Mouse (Mus musculus) bone marrow macrophage, adult 2 months (primary cell): Measurements from ENCODE around the gene Smad3. TPM values are rescaled to one million over a fixed set of nuclear protein-coding genes. Genes with fewer than 3 reads are reported as not detected.
A peak's percentile ranks its signal among the peaks of the same experiment; 100 is the strongest.

ENCODE experiments used
- H3K27ac ChIP-seq: 2 replicates; pipeline ENCODE4 v1.5.1; 2012; ENCODE audit warnings: low read depth, low read length; ENCODE audit not compliant: insufficient read depth
- H3K4me1 ChIP-seq: 2 replicates; pipeline ENCODE4 v1.6.1; 2012; ENCODE audit warnings: low read length; ENCODE audit not compliant: control insufficient read depth, insufficient read depth
- H3K4me3 ChIP-seq: 2 replicates; pipeline ENCODE4 v1.5.1; 2012; ENCODE audit warnings: mild to moderate bottlenecking, low read length, moderate library complexity; ENCODE audit not compliant: insufficient read depth
- CTCF ChIP-seq: IDR thresholded peaks from 2 replicates; pipeline ENCODE4 v1.5.1; 2012; ENCODE audit warnings: low read depth, mild to moderate bottlenecking, low read length, moderate library complexity
- POLR2A ChIP-seq: IDR thresholded peaks from 2 replicates; pipeline ENCODE4 v1.6.1; 2012; ENCODE audit warnings: mild to moderate bottlenecking, low read depth, low read length, borderline replicate concordance
- polyA plus RNA-seq: library from polyadenylated mRNA; stranded (reverse); fragments of >200 nt; gene quantifications from 2 replicates; pipeline ENCODE4 v1.2.4, GENCODE M21; 2012; ENCODE audit not compliant: missing spikeins, insufficient read depth, insufficient read length

Gene Smad3
- polyA plus RNA-seq, 1 experiment: 6.5 TPM

DNA sequence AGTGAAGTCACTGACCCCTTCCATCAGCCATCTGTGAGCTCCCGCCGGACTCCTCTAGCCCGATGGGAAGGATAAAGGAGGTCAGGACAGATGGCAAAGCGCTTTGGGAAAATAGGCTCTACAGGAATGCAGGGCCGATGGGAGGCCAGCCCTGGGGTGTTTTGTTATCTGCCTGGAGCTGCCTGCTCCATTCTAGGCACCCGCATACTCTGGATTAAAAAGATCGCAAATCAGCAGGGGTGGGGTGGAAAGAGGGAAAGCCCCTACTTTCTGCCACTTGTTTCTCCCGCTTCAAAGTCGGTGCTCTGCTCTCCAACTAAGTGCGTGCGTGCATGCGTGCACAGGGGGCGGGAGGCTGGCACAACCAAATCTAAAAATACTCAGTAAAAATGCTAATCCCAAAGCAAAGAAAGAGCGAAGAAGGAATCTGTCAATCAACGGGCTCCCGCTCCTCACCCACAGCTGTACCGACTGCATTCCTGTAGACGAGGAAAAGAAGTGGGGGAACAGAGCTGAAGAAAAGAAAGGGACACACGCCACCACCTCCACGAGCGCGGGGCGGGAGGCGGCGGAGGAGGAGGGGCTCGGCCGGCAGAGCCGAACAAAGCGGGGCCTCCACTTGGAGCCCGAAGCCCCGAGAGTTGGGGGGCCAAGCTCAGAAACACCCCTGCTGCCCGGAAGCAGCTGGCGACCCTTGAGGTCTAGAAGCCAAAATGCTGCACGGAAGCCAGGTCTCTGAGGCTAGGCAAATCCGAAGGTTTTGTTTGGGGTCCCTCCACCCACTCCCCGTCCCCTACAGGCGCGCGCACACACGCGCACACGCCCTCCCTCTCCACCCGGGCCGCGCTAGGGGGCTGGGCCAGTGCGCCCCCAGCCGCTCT, 973 bp downstream of the Smad3 start:
- no peak for TF ChIP-seq CTCF
- TF ChIP-seq POLR2A: no peak
- Histone ChIP-seq H3K27ac (peak overlapping the region; percentile 42), H3K4me1 (peaks cover 2% of the 10 kb centered on the region; the same call in 1 of the 2 replicates)

DNA sequence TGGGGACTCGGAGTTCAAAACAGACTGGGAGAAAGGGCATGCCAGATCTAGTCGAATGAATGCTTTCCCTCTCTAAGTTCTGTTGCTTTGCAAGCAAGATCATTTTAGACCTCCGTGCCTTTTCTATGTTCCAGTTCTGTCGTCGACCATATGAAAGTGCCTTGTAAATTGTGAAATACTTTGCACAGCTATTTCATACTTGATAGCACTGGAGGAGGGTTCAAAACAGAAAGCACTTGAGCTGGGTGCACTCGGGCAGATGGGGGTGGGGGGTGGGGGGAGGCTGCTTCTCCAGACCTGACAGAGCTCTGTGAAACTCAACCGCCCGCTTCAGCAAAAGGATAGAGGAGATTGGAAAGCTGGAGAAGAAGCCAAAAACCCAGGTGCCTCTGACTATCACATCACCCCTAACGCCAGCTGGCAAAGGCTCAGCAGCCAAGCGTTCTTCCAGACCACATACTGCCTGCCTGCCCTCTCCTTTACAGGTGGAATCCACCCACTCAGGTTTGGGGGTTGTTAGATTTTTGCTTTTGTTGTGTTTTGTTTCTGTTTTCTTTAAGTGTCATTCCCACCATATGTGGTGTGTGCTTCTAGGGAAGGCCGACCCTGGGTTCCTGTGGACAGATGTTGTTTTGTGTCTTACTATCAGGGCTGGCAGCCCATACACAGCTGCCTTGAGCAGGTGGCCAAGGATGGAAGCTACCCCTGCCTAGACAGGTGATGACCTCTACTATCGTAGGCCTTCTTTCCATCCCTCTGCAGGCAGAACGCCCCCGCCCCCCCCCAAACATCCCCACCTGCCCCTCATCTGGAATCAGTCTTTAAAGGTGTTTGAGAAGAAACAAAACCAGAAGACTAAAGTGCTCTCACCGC, 1.9 kb downstream of the Smad3 start:
- Histone ChIP-seq H3K4me3 (peak overlapping the region; percentile 74; the same call in 1 of the 2 replicates), H3K27ac (no peak overlapping the region), H3K4me1 (peaks cover 2% of the 10 kb centered on the region; the same call in 1 of the 2 replicates)
- no peak for TF ChIP-seq POLR2A
- TF ChIP-seq CTCF: no peak

More for the DNA sequence above, 973 bp downstream of the Smad3 start:
- H3K4me3 ChIP-seq: peak overlapping the region; percentile 74

DNA sequence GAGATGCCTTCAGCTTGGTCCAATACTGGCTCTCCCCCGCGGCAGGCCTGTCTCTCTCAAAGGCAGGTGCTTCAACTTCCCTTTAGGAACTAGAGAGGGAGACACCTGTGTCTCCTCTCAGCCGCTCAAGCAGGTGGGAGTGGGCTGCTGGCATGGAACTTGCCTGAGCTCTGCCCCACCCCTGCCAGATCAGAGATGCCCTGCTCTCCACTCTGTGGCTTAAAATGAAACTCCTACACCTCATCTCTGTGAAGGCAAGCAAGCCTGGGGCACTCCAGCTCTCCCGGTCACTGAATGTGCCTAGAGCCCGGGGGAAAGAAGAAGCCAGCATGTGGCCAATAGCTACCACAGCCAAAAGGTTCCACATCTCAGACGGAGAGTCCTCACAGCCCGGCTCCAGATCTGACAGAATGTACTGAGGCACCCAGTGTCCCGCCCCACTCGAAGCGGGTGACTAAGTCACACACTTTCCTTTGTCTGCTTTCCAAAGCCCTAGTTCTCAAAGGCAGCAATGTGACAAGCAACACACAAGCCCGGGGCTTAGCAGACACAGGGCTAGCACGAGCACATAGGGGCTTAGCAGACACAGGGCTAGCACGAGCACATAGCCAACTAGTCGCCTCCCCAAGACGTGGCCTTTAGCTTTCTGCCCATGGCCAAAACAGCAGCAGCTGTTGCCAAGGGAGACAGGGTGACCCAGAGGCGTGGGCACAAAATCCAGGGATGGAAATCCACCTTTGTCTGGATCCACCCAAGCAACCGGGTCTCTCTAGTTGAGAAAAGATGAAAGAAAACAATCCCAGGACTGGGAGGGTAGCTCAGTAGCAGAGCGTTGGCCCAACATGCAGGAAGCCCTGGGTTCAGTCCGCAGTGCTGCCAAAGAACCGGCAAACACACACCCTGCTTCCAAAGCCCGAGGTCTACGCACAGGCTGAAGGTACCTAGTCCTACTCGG, 3.0 kb downstream of the Smad3 start:
- peaks cover 2% of the 10 kb centered on the region; the same call in 1 of the 2 replicates for H3K4me1 ChIP-seq
- TF ChIP-seq CTCF (no peak), POLR2A (no peak)
- H3K27ac ChIP-seq: no peak overlapping the region
- H3K4me3 ChIP-seq: no peak overlapping the region

DNA sequence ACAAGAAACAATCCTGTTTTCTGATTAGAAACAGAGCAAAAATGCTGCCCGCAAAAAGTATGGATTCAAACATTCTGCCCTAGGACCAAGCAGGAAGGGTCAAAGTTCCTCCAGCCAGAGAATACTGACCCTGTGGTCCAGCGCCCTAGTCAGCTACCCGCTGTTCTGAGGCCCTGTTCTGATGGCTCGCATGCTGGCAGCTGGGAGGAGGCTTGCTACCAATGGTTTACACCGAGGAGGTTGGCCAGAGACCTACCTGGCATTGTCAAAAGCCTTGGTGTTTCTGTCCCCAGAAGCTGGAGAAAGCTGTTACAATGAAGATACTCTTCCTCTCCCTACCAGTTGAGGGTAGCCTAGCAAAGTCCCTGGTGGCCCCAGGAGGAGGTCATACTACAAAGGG, 3.8 kb downstream of the Smad3 start:
- H3K27ac ChIP-seq: no peak overlapping the region
- H3K4me1 ChIP-seq: peaks cover 9% of the 10 kb centered on the region
- TF ChIP-seq CTCF (no peak), POLR2A (no peak)

DNA sequence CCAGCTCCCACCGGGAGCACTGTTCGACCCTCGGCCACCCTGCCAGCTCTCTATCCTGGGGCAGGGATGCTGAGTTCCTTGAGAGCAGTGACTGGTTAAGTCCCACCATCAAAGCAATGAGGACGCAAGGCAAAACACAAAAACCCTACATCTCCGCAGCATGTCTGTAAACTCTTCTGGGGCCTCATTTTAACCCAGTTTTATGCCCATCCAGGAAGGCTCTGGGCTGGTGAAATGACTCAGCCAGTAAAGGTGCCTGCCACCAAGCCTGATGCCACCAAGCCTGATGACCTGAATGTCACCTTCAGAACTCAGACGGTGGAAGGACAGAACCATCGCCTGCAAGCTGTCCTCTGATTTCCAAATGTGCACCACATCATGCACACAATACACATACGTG, 4.4 kb downstream of the Smad3 start:
- Histone ChIP-seq H3K27ac (no peak overlapping the region), H3K4me1 (peaks cover 10% of the 10 kb centered on the region), H3K4me3 (no peak overlapping the region)
- TF ChIP-seq CTCF (no peak), POLR2A (no peak)

More for the DNA sequence above, 3.8 kb downstream of the Smad3 start:
- H3K4me3 ChIP-seq: no peak overlapping the region

DNA sequence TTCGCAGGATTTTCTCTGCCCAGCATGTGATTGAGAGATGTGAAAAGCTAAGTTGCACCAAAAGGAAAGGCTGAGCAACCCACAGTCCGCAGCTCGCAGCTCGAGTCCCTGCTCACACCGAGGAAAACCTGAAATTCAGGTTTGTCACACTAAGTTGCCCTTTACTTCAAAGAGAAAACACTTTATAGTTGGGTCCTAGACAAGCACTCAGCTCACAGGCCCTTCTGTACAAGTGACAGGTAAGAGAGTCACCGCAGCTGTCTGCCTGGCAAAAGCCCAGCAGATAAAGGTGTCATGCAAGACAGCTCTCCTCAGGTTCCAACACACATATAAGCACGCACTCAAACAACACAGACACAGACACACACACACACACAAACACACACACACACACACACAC, 5.2 kb downstream of the Smad3 start:
- no peak for TF ChIP-seq POLR2A
- TF ChIP-seq CTCF: no peak
- Histone ChIP-seq H3K4me3 (no peak overlapping the region), H3K27ac (no peak overlapping the region), H3K4me1 (peaks cover 18% of the 10 kb centered on the region)

DNA sequence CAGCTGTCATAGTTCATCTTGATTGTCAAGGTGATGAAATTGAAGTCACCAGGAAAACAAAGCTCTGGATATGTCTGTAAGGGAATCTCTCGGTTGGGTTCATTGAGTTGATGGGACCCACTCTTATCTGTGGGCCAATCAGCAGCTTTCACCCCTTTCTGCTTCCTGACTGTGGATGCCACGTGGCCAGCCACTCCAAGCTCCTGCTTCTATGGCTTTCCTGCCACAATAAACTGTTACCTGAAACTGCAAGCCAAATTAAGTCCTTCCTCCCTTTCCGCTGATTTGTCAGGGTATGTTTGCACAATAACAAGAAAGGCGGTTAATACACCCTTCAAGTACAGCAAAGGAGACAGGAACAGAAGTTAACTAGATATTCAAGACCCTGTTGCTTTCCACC, 6.5 kb downstream of the Smad3 start:
- Histone ChIP-seq H3K4me1 (peaks cover 22% of the 10 kb centered on the region), H3K27ac (no peak overlapping the region), H3K4me3 (no peak overlapping the region)
- TF ChIP-seq POLR2A (no peak), CTCF (no peak)

DNA sequence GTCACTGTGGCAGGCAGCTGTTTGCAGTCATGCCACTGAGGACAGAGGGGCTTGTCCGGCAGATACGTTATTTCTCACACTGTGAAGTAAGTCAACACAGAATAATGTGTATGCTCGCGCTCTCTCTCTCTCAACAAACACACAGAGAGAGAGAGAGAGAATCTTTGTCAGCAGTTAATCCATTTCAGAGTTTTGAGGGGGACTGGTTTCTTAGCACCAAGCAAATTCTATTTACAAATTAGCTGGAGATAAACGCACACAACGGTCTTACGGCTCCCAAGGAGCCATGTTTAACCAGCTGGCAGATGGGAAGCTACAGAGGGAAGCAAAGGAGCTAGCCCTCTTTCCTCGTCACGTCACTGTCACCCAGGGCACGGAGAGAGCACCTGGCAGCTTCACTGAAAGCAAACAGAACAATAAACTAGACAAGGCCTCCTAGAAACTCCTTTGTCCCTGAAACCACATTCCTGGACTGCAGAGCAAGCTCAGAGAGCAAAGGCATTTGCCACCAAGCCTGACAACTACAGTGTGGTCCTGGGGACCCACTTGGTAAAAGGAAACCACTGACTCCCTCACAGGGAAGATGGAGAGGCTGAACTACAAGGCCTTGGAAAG, 7.3 kb downstream of the Smad3 start:
- Histone ChIP-seq H3K4me1 (peaks cover 22% of the 10 kb centered on the region), H3K27ac (no peak overlapping the region), H3K4me3 (no peak overlapping the region)
- TF ChIP-seq POLR2A: no peak
- TF ChIP-seq CTCF: no peak

DNA sequence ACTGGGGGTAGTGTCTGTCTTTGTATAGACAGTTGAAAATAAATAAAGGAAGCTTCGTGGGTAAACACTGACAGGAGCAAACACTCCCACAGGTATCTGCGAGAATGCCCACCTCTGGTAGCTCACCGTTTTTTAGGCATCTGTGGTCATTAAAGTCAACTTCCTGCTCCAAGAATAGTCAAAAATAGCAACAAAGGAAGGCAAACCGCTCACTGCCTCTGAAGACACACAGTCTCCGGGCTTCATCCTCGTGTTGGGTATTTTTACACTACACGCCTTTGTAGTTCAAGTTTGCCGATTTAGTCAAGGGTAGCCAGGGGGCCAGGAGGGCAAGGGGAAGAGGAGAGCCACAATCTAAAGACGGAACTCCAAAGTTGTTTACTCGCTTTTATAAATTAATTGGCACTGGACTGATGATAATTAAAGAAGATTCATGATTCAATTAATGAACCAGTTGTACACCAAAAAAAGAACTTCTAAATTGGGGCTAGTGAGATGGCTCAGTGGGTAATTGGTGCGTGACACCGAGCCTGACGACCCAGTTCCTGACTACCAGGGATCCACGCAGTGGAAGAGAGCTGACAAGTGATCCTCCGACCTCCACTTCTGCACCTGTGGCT, 8.4 kb downstream of the Smad3 start:
- TF ChIP-seq CTCF: no peak
- TF ChIP-seq POLR2A: no peak
- Histone ChIP-seq H3K4me3 (no peak overlapping the region), H3K27ac (no peak overlapping the region), H3K4me1 (peaks cover 22% of the 10 kb centered on the region)
